Mouse (Mus musculus): ENCODE data around the gene Ranbp10.

DNA sequence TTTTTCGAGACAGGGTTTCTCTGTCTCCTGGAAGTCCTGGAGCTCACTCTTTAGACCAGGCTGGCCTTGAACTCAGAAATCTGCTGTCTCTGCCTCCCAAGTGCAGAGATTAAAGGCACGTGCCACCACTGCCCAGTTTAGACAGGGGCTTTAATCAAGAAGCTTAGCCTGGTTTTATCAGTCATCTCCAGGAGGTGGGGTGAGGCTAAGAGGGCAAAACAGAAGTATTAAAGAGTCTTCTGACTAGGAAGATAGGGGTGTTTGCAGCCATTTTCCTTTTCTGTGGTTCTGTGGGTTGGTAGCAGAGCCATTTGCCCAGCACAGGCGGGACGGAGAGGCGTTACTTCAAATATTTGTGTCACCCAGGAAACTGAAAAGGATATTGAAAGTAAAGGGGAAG is 32.2 kb upstream of the Ranbp10 start:
- no peak for TF ChIP-seq POLR2A (IDR thresholded peaks at IDR 0.05; ENCODE audit: borderline replicate concordance, low read depth, low read length)
- TF ChIP-seq CTCF (IDR thresholded peaks at IDR 0.05; ENCODE audit: low read depth, low read length) = no peak

Measured in bone marrow macrophage, adult 2 months (primary cell).